Mouse (Mus musculus) limb, embryonic 11.5 days (tissue): ENCODE data around the gene Elane. TPM values are rescaled to one million over a fixed set of nuclear protein-coding genes. Genes with fewer than 3 reads are reported as not detected.

Experiments used
- ATAC-seq: fragments of 200-750 bp; cut with Nextera tagmentation; 2 replicates; pipeline ENCODE4 v1.8.0; 2017; ENCODE audit warnings: low read depth; ENCODE audit not compliant: insufficient number of reproducible peaks, low FRiP score, low TSS enrichment
- DNase-seq: peaks from one replicate; pipeline ENCODE4 v3.0.0-alpha.2; 2015; ENCODE audit warnings: low spot score
- H3K27ac ChIP-seq: fragments of 300-500 bp; sonication (generic); replicated peaks from 2 replicates; pipeline ENCODE4 v1.5.1; 2014; ENCODE audit warnings: low read depth, mild to moderate bottlenecking, low read length
- H3K27me3 ChIP-seq: fragments of 300-500 bp; sonication (generic); 2 replicates; pipeline ENCODE4 v1.6.1; 2014; ENCODE audit warnings: mild to moderate bottlenecking, low read length, mixed read lengths; ENCODE audit not compliant: control insufficient read depth, insufficient read depth
- H3K36me3 ChIP-seq: fragments of 300-500 bp; sonication (generic); 2 replicates; pipeline ENCODE4 v1.6.1; 2014; ENCODE audit warnings: mild to moderate bottlenecking, low read length, moderate library complexity, mixed read lengths; ENCODE audit not compliant: control insufficient read depth, insufficient read depth
- H3K4me1 ChIP-seq: fragments of 300-500 bp; sonication (generic); 2 replicates; pipeline ENCODE4 v1.6.1; 2014; ENCODE audit warnings: low read length, mixed read lengths; ENCODE audit not compliant: control insufficient read depth, insufficient read depth
- H3K4me2 ChIP-seq: fragments of 300-500 bp; sonication (generic); 2 replicates; pipeline ENCODE4 v1.6.1; 2014; ENCODE audit warnings: low read depth, mild to moderate bottlenecking, moderate library complexity; ENCODE audit not compliant: severe bottlenecking
- H3K4me3 ChIP-seq: fragments of 300-500 bp; sonication (generic); 2 replicates; pipeline ENCODE4 v1.5.1; 2014; ENCODE audit warnings: low read depth, low read length
- H3K9ac ChIP-seq: fragments of 300-500 bp; sonication (generic); 2 replicates; pipeline ENCODE4 v1.6.1; 2014; ENCODE audit warnings: mild to moderate bottlenecking, low read length
- H3K9me3 ChIP-seq: fragments of 300-500 bp; sonication (generic); 2 replicates; pipeline ENCODE4 v1.6.1; 2016; ENCODE audit warnings: low read length; ENCODE audit not compliant: control insufficient read depth
- WGBS: fragments of 180-500 bp; shearing (Covaris S2); extraction: QIAGEN DNeasy Blood & Tissue Kit; methylation state at CpG from one replicate; pipeline ENCODE4 v1.1.7; 2014; 5-methylcytosine and 5-hydroxymethylcytosine counted together
- polyA plus RNA-seq: library from polyadenylated mRNA; unstranded; fragments of >200 nt; fragmentation: Nextera tagmentation; extraction: Ambion mirVana; gene quantifications from 2 replicates; pipeline ENCODE4 v1.2.1, GENCODE M21; 2014

Gene Elane
- polyA plus RNA-seq, 1 experiment from 2014 or later = 0.20 TPM

- no peak overlapping the region for H3K4me3 ChIP-seq
- 91% methylated on average over 16 of the region's 16 CpGs for WGBS
- peaks cover 54% of the 10 kb centered on the region for H3K4me1 ChIP-seq
- DNase-seq (no peak), ATAC-seq (no peak)
- H3K4me2 ChIP-seq = 0 out of 2 replicates have a peak overlapping the region, but pooled peaks have one; percentile 22
- H3K27me3 ChIP-seq = no peaks in the 10 kb centered on the region
- H3K27ac ChIP-seq = no peak overlapping the region
- H3K9ac ChIP-seq = no peak overlapping the region
- H3K9me3 ChIP-seq = no peaks in the 10 kb centered on the region
- peaks cover 12% of the 10 kb centered on the region for H3K36me3 ChIP-seq
Measured at GRCm38 (mm10) chr10:79930826-79931186, 44.8 kb downstream of the Elane start.

GRCm38 (mm10) chr10:79931797-79932196, 45.8 kb downstream of the Elane start:
- Histone ChIP-seq H3K4me2 (no peak overlapping the region), H3K9me3 (no peaks in the 10 kb centered on the region), H3K9ac (no peak overlapping the region; the same call in 1 of the 2 replicates), H3K27ac (peak overlapping the region; percentile 64; the same call in 1 of the 2 replicates), H3K4me1 (peaks cover 49% of the 10 kb centered on the region), H3K4me3 (no peak overlapping the region), H3K36me3 (peaks cover 15% of the 10 kb centered on the region), H3K27me3 (no peaks in the 10 kb centered on the region)
- WGBS = 77% methylated on average over 9 of the region's 9 CpGs
- DNase-seq = no peak
- ATAC-seq = no peak

- Histone ChIP-seq H3K36me3 (peaks cover 16% of the 10 kb centered on the region), H3K27ac (peak overlapping the region; percentile 64), H3K27me3 (no peaks in the 10 kb centered on the region), H3K4me2 (peak overlapping the region; percentile 19), H3K4me3 (peak overlapping the region; percentile 14), H3K9ac (peak overlapping the region; percentile 37; the same call in 1 of the 2 replicates), H3K9me3 (no peaks in the 10 kb centered on the region), H3K4me1 (peaks cover 49% of the 10 kb centered on the region)
- WGBS = 2% methylated on average over 8 of the region's 8 CpGs
- no peak for ATAC-seq
- peak; percentile 81 for DNase-seq
Measured at GRCm38 (mm10) chr10:79932736-79933135, 46.7 kb downstream of the Elane start.

GRCm38 (mm10) chr10:79933145-79933679, 47.2 kb downstream of the Elane start:
- WGBS = 39% methylated on average over 9 of the region's 9 CpGs
- no peaks in the 10 kb centered on the region for H3K27me3 ChIP-seq
- no peaks in the 10 kb centered on the region for H3K9me3 ChIP-seq
- ATAC-seq = no peak
- peaks cover 49% of the 10 kb centered on the region for H3K4me1 ChIP-seq
- H3K27ac ChIP-seq = peak overlapping the region; percentile 64
- H3K4me2 ChIP-seq = peak overlapping the region; percentile 19
- H3K4me3 ChIP-seq = peak overlapping the region; percentile 14
- peaks cover 18% of the 10 kb centered on the region for H3K36me3 ChIP-seq
- no peak overlapping the region; the same call in 1 of the 2 replicates for H3K9ac ChIP-seq
- no peak for DNase-seq

- no peaks in the 10 kb centered on the region for H3K9me3 ChIP-seq
- 77% methylated on average over 6 of the region's 6 CpGs for WGBS
- no peaks in the 10 kb centered on the region for H3K27me3 ChIP-seq
- ATAC-seq (no peak), DNase-seq (no peak)
- no peak overlapping the region for H3K4me3 ChIP-seq
- H3K27ac ChIP-seq = no peak overlapping the region
- H3K4me1 ChIP-seq = peaks cover 51% of the 10 kb centered on the region
- H3K36me3 ChIP-seq = peaks cover 18% of the 10 kb centered on the region
- H3K4me2 ChIP-seq = no peak overlapping the region
- no peak overlapping the region for H3K9ac ChIP-seq
Measured at GRCm38 (mm10) chr10:79933861-79934260, 47.8 kb downstream of the Elane start.

- Histone ChIP-seq H3K27me3 (no peaks in the 10 kb centered on the region), H3K9ac (0 out of 2 replicates have a peak overlapping the region, but pooled peaks have one; percentile 7), H3K4me3 (no peak overlapping the region), H3K4me2 (no peak overlapping the region), H3K4me1 (peaks cover 47% of the 10 kb centered on the region), H3K27ac (no peak overlapping the region), H3K9me3 (no peaks in the 10 kb centered on the region), H3K36me3 (peaks cover 21% of the 10 kb centered on the region)
- no peak for DNase-seq
- ATAC-seq = no peak
- 80% methylated on average over 13 of the region's 13 CpGs for WGBS
Measured at GRCm38 (mm10) chr10:79934272-79934721, 48.2 kb downstream of the Elane start.

GRCm38 (mm10) chr10:79934794-79935569, 48.9 kb downstream of the Elane start:
- Histone ChIP-seq H3K27me3 (no peaks in the 10 kb centered on the region), H3K4me1 (peaks cover 42% of the 10 kb centered on the region), H3K4me3 (no peak overlapping the region), H3K9me3 (no peaks in the 10 kb centered on the region), H3K4me2 (no peak overlapping the region), H3K27ac (no peak overlapping the region), H3K9ac (no peak overlapping the region), H3K36me3 (peaks cover 21% of the 10 kb centered on the region)
- DNase-seq (no peak), ATAC-seq (no peak)
- 90% methylated on average over 16 of the region's 16 CpGs for WGBS

GRCm38 (mm10) chr10:79936284-79936910, 50.4 kb downstream of the Elane start:
- no peaks in the 10 kb centered on the region for H3K27me3 ChIP-seq
- no peak overlapping the region for H3K4me3 ChIP-seq
- H3K36me3 ChIP-seq = peaks cover 16% of the 10 kb centered on the region
- H3K4me2 ChIP-seq = no peak overlapping the region
- no peak overlapping the region for H3K9ac ChIP-seq
- DNase-seq (no peak), ATAC-seq (no peak)
- no peak overlapping the region for H3K27ac ChIP-seq
- peaks cover 39% of the 10 kb centered on the region for H3K4me1 ChIP-seq
- 66% methylated on average over 10 of the region's 10 CpGs for WGBS
- H3K9me3 ChIP-seq = no peaks in the 10 kb centered on the region
